Mouse (Mus musculus) kidney, embryonic 16.5 days (tissue): ENCODE data around the gene Fn1. TPM values are rescaled to one million over a fixed set of nuclear protein-coding genes. Genes with fewer than 3 reads are reported as not detected.

Experiments
- ATAC-seq: fragments of 200-750 bp; cut with Nextera tagmentation; 2 replicates; pipeline ENCODE4 v1.8.0; 2017; ENCODE audit warnings: moderate TSS enrichment; ENCODE audit not compliant: low FRiP score, low TSS enrichment
- H3K27ac ChIP-seq: fragments of 300-500 bp; sonication (generic); 2 replicates; pipeline ENCODE4 v1.5.1; 2014; ENCODE audit warnings: low read length
- H3K27me3 ChIP-seq: fragments of 300-500 bp; sonication (generic); 2 replicates; pipeline ENCODE4 v1.6.1; 2014; ENCODE audit warnings: low read length, control low read depth, mixed read lengths; ENCODE audit not compliant: insufficient read depth
- H3K36me3 ChIP-seq: fragments of 300-500 bp; sonication (generic); 2 replicates; pipeline ENCODE4 v1.6.1; 2014; ENCODE audit warnings: low read length, control low read depth, mixed read lengths; ENCODE audit not compliant: insufficient read depth
- H3K4me1 ChIP-seq: fragments of 300-500 bp; sonication (generic); 2 replicates; pipeline ENCODE4 v1.6.1; 2014; ENCODE audit warnings: low read length, control low read depth, mixed read lengths; ENCODE audit not compliant: insufficient read depth
- H3K4me2 ChIP-seq: fragments of 300-500 bp; sonication (generic); replicated peaks from 2 replicates; pipeline ENCODE4 v1.6.1; 2014; ENCODE audit warnings: low read depth, low read length
- H3K4me3 ChIP-seq: fragments of 300-500 bp; sonication (generic); 2 replicates; pipeline ENCODE4 v1.5.1; 2014; ENCODE audit warnings: mild to moderate bottlenecking, low read length
- H3K9ac ChIP-seq: fragments of 300-500 bp; sonication (generic); replicated peaks from 2 replicates; pipeline ENCODE4 v1.6.1; 2014; ENCODE audit warnings: low read length
- H3K9me3 ChIP-seq: fragments of 300-500 bp; sonication (generic); 2 replicates; pipeline ENCODE4 v1.6.1; 2016; ENCODE audit warnings: low read length, control low read depth
- WGBS: fragments of 180-500 bp; shearing (Covaris S2); extraction: QIAGEN DNeasy Blood & Tissue Kit; methylation state at CpG from one replicate; pipeline ENCODE4 v1.1.7; 2014; 5-methylcytosine and 5-hydroxymethylcytosine counted together
- polyA plus RNA-seq: library from polyadenylated mRNA; unstranded; fragments of >200 nt; fragmentation: Nextera tagmentation; extraction: Ambion mirVana; gene quantifications from 2 replicates; pipeline ENCODE4 v1.2.1, GENCODE M21; 2015

Fn1 gene
- polyA plus RNA-seq, 1 experiment from 2014 or later, result 168 TPM

- Histone ChIP-seq H3K9ac (peak overlapping the region; percentile 55), H3K4me1 (peaks cover 31% of the 10 kb centered on the region), H3K27ac (no peak overlapping the region), H3K4me2 (peak overlapping the region; percentile 79), H3K9me3 (no peaks in the 10 kb centered on the region), H3K27me3 (no peaks in the 10 kb centered on the region), H3K36me3 (peaks cover 26% of the 10 kb centered on the region), H3K4me3 (peak overlapping the region; percentile 80)
- ATAC-seq, result no peak
- WGBS, result 16% methylated on average over 1 of the region's 1 CpGs
These were observed 1.2 kb downstream of the Fn1 start for GRCm38 (mm10) chr1:71651828-71652227.

DNA sequence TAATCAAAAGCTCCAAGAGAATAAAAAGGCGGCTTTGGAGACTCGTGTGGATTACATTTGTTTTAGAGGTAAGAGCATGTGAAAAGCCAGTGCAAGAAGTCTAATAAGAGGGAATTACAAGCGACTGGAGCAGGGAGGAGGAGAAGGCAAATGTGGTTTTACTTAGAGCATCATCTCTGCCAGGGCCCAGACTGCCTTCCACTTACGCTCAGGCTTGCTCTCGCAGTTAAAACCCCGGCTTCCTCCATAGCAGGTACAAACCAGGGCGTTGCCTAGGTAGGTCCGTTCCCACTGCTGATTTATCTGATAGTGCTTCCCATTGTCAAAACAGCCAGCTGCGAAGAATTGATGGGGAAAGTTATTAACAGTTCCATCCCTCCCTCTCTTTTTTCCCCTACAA lies 1.7 kb downstream of the Fn1 start:
- H3K27ac ChIP-seq, result no peak overlapping the region
- 28% methylated on average over 9 of the region's 9 CpGs for WGBS
- ATAC-seq, result no peak

DNA sequence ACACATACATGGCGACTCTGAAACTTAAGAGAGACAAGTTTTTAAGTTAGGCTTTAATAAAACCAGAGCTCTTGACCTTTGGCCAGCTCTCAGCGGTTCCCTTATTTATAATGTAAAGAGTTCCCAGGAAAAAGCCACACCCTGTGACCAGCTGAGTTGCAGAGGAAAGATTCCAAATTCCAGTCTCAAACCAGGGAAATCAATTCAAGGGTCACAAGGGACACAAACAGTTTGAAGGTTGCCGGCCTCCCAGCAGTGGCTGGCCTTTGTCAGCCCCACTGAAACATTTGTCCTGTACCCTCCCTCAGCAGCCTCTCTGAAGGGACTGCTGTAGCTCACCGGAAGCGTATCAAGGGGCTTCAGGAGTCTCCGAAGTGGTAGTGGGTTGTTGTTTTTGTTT lies 2.3 kb downstream of the Fn1 start:
- H3K4me3 ChIP-seq, result peak overlapping the region; percentile 80
- peaks cover 25% of the 10 kb centered on the region for H3K4me1 ChIP-seq
- H3K9me3 ChIP-seq, result no peaks in the 10 kb centered on the region
- ATAC-seq, result no peak
- peak overlapping the region; percentile 60 for H3K9ac ChIP-seq
- peaks cover 27% of the 10 kb centered on the region for H3K36me3 ChIP-seq
- WGBS, result 21% methylated on average over 6 of the region's 6 CpGs
- peak overlapping the region; percentile 59; the same call in 1 of the 2 replicates for H3K27ac ChIP-seq
- no peaks in the 10 kb centered on the region for H3K27me3 ChIP-seq
- H3K4me2 ChIP-seq, result peak overlapping the region; percentile 79

More for the DNA sequence above, 1.7 kb downstream of the Fn1 start:
- H3K4me1 ChIP-seq, result peaks cover 28% of the 10 kb centered on the region
- H3K9me3 ChIP-seq, result no peaks in the 10 kb centered on the region
- peak overlapping the region; percentile 80 for H3K4me3 ChIP-seq
- H3K36me3 ChIP-seq, result peaks cover 27% of the 10 kb centered on the region
- peak overlapping the region; percentile 79 for H3K4me2 ChIP-seq
- H3K27me3 ChIP-seq, result no peaks in the 10 kb centered on the region
- peak overlapping the region; percentile 60 for H3K9ac ChIP-seq

- H3K9me3 ChIP-seq, result no peaks in the 10 kb centered on the region
- H3K27ac ChIP-seq, result no peak overlapping the region
- H3K9ac ChIP-seq, result no peak overlapping the region
- H3K4me2 ChIP-seq, result no peak overlapping the region
- ATAC-seq, result no peak
- no peak overlapping the region for H3K4me3 ChIP-seq
- 87% methylated on average over 7 of the region's 7 CpGs for WGBS
- H3K4me1 ChIP-seq, result peaks cover 18% of the 10 kb centered on the region
- H3K27me3 ChIP-seq, result no peaks in the 10 kb centered on the region
- H3K36me3 ChIP-seq, result peaks cover 50% of the 10 kb centered on the region
These were observed 4.8 kb downstream of the Fn1 start for GRCm38 (mm10) chr1:71648166-71648565.

- 75% methylated on average over 5 of the region's 5 CpGs for WGBS
- Histone ChIP-seq H3K4me3 (no peak overlapping the region), H3K36me3 (peaks cover 63% of the 10 kb centered on the region), H3K9me3 (no peaks in the 10 kb centered on the region), H3K4me1 (peaks cover 16% of the 10 kb centered on the region), H3K27me3 (no peaks in the 10 kb centered on the region), H3K9ac (no peak overlapping the region), H3K4me2 (no peak overlapping the region), H3K27ac (no peak overlapping the region)
- no peak for ATAC-seq
These were observed 6.2 kb downstream of the Fn1 start for GRCm38 (mm10) chr1:71646774-71647173.

DNA sequence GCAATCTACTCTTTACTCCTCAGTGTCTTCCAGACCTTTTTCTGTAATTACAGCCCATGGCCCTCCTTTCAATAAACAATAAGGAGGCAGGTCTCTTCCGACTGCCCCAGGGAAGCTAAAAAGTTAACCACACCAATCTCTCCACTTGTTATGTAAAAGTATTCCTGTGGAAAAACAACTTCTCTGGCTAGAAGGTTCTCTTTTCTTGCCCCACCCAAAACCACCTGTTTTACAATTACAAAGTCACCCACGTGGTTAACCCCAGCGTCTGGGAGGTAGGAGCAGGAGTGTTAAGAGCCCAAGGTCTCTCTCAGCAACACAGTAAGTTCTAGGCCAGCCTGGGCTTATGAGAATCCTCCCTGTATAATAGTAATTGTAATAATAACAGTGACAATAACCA lies 7.0 kb downstream of the Fn1 start:
- Histone ChIP-seq H3K4me1 (peaks cover 10% of the 10 kb centered on the region), H3K36me3 (peaks cover 71% of the 10 kb centered on the region), H3K9me3 (no peaks in the 10 kb centered on the region), H3K27me3 (no peaks in the 10 kb centered on the region), H3K4me3 (no peak overlapping the region), H3K4me2 (no peak overlapping the region), H3K9ac (no peak overlapping the region), H3K27ac (no peak overlapping the region)
- 65% methylated on average over 3 of the region's 3 CpGs for WGBS
- no peak for ATAC-seq

DNA sequence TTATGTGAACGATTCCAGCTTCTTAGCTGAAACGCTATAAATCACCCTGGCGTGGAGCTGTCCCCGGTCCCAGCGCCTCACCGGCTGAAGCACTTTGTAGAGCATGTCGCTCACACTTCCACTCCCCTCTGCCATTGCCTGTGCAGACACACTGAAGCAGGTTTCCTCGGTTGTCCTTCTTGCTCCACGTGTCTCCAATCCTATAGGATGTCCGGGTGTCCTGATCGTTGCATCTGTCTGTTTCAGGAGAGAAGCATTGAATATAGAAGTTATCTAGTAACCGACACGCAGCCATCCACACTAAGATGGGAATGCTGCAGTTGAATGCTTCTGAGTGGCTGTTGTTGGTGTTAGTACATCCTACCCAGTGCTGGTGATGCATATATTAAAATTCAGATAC lies 7.5 kb downstream of the Fn1 start:
- H3K4me3 ChIP-seq, result no peak overlapping the region
- peaks cover 75% of the 10 kb centered on the region for H3K36me3 ChIP-seq
- peaks cover 6% of the 10 kb centered on the region; the same call in 1 of the 2 replicates for H3K4me1 ChIP-seq
- H3K4me2 ChIP-seq, result no peak overlapping the region
- ATAC-seq, result no peak; the same call in 1 of the 2 replicates
- 88% methylated on average over 13 of the region's 13 CpGs for WGBS
- H3K9me3 ChIP-seq, result no peaks in the 10 kb centered on the region
- no peaks in the 10 kb centered on the region for H3K27me3 ChIP-seq
- no peak overlapping the region for H3K27ac ChIP-seq
- H3K9ac ChIP-seq, result no peak overlapping the region

GRCm38 (mm10) chr1:71642794-71643193 lies 10.2 kb downstream of the Fn1 start:
- 93% methylated on average over 10 of the region's 10 CpGs for WGBS
- no peak for ATAC-seq
- Histone ChIP-seq H3K4me3 (no peak overlapping the region), H3K27ac (no peak overlapping the region), H3K9ac (no peak overlapping the region), H3K27me3 (no peaks in the 10 kb centered on the region), H3K4me1 (no peaks in the 10 kb centered on the region), H3K36me3 (peaks cover 73% of the 10 kb centered on the region), H3K4me2 (no peak overlapping the region), H3K9me3 (no peaks in the 10 kb centered on the region)

- Histone ChIP-seq H3K27ac (no peak overlapping the region), H3K9me3 (no peaks in the 10 kb centered on the region), H3K9ac (no peak overlapping the region), H3K4me1 (no peaks in the 10 kb centered on the region), H3K27me3 (no peaks in the 10 kb centered on the region), H3K4me2 (no peak overlapping the region), H3K4me3 (no peak overlapping the region), H3K36me3 (peaks cover 77% of the 10 kb centered on the region)
- ATAC-seq, result no peak
- 92% methylated on average over 11 of the region's 11 CpGs for WGBS
These were observed 11.8 kb downstream of the Fn1 start for GRCm38 (mm10) chr1:71641206-71641605.

DNA sequence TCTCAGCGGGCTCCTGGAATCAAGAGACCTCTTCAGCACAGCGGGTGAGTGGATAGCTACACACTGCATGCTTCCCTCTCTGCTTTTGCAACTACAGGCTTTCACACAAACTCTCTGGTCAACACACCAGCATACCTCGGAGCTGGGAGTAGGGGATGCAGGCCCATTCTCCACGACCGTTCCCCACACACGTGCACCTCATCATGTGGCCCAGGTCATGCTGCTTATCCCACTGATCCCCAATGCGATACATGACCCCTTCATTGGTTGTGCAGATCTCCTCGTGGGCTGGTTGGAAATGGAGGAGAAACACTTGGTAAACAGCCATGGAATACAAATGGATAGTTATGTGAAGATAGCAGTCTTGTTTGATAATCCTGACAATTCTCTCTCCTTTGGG lies 12.8 kb downstream of the Fn1 start:
- Histone ChIP-seq H3K9ac (no peak overlapping the region), H3K4me1 (no peaks in the 10 kb centered on the region), H3K4me2 (no peak overlapping the region), H3K27me3 (no peaks in the 10 kb centered on the region), H3K4me3 (no peak overlapping the region), H3K36me3 (peaks cover 82% of the 10 kb centered on the region), H3K9me3 (no peaks in the 10 kb centered on the region), H3K27ac (no peak overlapping the region)
- no peak for ATAC-seq
- WGBS, result 97% methylated on average over 8 of the region's 8 CpGs
